Mouse (Mus musculus) heart, adult 9 months (tissue): ENCODE measurements around the gene Acadl.
A peak's percentile ranks its signal among the peaks of the same experiment; 100 is the strongest.

Experiments used
- DNase-seq, 2 experiments: peaks; one replicate each; pipeline ENCODE4 v3.0.0; 2022; ENCODE audit warnings: low spot score in 2 of 2

Acadl gene

DNA sequence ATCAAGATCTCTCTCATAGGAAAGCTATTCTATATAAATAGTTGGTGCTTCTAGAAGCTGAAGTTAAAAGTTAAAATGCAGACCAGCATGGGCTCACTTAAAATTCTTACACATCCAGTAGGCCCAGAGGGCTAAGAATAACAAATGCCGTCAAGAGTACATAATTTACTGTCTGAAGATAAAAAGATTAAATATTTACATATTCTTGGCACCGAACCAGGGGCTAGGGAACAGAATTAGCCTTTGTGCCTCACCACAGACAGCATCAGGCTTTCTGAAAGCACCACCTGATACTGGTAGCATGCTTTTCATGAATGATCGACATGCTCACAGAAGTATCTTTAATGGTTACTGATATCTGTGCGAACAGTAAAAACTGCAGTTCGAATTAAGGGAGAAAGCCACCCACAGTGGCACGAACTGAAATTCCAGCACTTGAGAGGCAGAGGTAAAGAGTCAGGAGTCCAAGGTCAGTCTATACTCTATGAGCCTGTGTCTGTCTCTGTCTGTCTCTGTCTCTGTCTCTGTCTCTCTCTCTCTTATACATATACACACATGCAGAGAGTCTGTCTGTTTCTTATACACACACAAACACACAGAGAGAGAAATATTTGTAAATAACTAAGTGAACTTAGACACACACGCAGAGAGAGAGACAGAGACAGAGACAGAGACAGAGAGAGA is 23.2 kb downstream of the Acadl start:
- DNase-seq = no peak

DNA sequence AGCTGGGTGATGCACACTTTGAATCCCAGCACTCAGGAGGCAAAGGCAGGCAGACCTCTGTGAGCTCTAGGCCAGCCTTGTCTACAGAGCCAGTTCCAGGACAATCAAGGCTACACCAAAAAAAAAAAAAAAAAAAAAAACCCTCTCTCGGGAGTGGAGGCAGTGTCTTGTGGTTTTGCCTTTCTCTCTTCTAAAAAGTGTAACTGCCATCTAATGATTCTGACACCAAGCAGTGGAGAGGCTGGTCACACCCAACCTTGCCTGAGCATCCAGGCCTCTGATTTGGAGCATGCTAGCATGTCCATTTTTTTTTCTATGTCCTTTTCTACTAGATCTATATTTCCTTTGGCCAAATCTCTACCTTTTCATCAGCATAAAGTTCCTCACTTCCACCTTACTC is 23.9 kb downstream of the Acadl start:
- no peak for DNase-seq

DNA sequence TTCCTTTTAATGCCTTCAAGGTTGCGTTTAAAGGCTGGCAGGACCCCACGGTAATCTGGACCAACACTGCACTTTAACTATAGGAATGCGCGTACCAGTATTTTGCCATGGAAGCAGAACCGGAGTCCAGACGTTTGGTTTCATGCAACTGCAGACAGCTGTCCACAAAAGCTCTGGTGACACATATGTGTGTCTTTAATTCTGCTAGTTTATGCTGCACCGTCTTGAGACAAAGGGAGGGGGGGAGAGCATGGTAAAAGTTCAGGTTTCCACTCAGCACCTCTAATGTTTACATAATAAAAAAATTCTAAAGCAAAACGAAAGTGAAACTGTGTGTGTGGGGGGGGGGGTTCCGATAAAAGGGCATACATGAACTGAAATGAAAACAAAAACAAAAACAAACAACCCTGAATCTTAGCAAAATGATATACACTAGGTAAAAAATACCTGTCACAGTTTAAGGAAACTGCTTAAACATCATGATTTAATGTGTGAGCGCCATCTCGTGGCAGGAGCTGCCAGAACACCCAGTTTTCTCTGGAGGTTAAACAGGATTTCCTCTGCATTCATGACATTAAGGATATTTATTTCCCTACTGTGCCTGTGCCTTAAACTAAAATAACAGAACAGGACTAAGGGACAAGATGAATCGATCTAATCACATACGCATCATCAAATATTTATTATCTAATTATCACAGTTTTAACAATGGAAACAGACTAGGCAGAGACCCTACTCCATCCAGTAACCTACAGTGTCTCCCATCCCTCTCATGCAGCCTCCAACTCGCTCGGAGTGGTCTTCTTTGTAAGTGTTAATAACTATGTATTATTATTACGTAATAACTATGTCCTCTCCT is 24.7 kb downstream of the Acadl start:
- DNase-seq = peak; percentile 29 to 58

DNA sequence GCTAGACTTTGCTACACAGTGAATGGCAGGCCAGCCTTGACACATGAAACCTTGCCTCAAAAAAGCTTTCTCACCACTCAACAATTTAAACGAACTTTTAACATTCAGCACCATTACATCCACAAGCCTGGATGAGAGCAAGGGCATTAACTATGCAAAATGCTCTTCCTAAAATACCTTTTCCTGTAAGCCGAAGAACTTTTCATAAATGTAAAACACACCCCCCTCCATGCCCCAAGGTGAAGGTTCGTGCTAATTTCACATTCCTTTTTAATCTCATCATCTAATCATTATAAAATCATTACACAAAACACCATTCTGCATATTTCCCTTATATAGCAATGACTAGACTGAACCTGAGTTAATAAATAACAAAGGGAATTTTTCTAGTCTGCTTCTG is 25.9 kb downstream of the Acadl start:
- no peak for DNase-seq

DNA sequence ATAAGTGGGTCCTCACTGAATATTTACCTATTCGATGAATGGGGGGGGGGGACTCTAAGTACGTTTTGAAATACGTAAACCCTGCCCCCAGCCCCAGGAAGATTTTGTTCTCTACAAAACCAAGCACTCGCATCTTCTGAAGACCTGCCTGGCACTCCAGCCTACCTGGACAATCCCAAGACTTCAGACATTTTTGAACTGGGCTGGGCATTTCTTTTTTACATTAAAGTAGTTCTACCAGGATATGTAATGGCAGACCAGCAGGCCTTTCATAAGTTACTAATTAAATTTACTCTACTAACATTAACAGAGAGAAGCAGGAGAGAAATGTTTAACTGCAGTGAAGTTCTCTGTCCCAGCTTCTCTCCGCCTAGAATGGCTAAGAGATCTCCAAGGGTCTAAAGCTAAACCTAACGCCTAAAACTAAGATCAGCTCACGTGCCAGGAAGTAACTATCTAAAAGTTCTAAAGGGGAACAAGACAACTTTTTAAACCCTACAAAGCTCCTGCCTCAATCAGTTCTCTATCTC is 30.4 kb downstream of the Acadl start:
- no peak for DNase-seq

DNA sequence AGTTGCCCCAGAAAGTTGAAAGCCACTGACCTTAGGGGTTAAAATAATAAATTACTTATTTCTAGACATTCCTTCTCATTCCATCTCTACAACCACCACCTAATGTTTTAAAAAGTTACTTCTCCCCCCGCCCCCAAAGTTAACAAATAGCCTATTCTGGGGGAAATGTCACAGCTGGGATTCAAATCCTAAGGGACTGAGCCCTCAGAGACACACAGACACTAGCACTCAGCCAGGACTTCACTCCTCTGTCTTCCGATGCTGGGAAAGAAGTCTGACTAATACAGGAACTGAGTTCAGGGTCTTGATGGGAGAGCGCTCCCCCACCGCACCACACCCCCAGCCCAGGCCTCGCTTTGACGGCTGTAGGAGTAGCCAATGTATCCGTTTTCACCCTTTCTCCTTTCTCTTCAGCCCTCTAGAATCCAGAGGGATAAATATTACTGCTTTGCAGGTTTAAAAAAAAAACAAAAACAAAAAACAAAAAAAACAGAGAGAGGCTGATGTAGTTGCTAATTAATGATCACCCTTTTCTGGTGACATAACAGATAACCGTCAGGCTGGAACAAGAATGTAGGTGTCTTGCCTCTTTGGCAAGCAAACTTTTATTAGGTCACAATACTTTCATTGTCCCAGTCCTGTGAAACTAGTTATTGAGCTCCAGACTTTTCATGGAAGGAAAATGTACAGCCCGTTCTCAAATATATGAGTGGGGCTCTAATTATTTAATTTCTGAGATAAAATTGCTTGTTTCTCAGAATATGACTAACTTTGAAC is 31.1 kb downstream of the Acadl start:
- DNase-seq = no peak

DNA sequence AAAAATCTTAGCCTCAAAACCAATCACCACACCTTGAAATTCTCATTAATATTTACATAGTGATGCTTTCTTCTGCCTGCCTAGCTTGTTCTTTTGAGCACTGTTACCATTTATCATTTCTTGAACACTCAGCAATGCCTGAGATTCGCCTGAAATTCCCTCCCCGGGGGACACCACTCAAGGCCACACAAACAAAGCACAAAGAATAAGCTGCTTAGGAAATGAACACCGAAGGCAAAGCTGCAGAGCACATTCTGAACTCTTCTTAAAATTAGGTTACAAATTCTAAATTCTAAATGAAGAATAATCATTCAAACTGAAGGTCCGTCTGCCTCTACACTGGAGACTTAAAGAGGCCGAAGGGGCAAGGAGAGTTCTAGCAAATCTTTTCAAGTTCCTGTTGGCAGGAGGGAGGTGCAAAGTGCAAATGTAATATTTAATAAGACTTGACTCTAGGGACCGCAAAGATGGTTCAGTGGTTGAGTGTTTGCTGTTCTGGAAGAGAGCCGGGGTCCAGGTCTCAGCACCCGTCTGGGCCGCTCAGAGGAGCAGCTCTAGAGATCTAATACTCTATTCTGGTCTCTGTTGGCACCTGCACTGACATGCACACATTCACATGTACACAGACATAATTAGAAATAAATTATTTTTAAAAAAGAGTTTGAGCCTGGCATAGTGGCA is 33.5 kb downstream of the Acadl start:
- no peak for DNase-seq

DNA sequence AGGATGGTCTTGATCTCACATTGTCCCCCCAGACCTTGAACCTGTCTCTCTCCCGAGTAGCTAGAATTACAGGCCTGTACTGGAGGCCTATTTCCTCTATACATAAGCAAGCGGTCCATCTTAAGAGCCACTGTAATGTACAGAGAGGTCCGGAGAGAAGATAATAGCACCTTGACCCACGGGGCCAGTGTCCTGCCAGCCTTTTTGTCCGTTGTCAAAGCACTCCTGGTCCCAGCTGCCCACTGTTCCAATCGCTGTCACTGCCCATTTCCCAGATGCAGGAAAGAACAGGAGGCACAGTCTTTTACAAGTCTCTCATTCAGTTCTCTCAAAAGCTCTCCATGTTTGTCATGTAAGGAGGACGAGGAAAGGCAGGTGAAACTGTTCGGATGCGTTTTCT is 41.1 kb downstream of the Acadl start:
- no peak for DNase-seq

DNA sequence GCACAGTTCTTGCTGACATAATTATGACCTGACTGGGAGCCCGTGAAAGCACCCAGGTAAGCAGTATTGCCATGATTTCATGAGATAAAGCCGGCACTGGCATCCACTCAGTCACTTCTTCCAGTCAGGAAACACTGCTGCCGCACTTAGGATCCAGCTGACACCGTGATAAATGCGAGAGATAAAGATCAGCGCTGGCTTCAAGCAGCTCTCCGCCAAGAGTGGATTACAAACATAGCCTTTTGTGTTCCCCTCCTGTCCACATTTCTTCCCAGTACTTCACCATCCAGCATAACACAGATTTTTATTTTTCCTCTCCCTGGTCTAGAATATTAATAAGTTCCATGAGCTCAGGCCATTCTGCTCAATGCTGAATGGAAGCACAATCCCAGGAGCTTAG is 42.8 kb downstream of the Acadl start:
- no peak for DNase-seq

DNA sequence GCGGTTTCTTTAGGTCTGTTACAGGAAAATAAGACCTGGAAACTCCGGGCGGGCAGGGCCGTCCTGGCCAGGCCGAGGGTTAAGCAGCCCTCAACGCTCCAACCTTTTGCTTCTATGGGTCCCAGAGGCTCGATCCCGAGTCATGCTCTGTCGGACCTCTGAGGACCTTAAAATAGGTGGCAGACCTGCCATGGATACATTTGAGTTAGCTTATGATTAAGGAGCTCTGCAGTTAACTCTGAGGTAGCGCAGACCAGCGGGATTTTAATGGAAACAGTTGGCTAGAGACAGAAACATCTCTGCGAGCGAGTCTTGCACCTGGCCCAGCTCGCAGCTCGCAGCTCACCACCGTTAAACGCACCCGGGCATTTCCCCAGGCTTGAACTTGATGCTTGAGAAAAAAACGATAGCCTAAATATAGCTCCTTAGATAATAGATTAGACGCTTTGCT is 45.2 kb downstream of the Acadl start:
- DNase-seq = no peak

DNA sequence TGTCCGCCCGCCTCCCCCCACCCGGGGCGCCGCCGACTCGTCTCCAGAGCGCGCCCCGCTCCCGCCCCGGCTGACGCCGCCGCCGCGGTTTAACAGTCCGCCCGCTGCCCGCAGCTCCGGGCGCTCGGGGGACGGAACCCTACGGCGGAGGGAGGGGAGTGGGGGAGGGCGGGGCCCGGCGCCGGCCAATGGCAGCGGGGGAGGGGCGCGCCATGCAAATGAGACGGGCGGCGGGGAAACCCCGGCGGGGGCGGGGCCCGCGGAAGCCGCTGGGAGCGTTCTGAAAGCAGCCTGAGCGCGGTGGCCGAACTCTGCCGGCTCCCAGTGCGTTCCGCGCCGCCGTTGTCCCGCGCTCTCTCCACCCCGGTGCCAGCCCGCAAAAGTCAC is 45.6 kb downstream of the Acadl start, which contains the start of gene Kansl1l:
Gene Kansl1l, minus strand, starts transcription at position 110 of the 387 bp plus-strand sequence.
- DNase-seq = peak; percentile 91 to 93

DNA sequence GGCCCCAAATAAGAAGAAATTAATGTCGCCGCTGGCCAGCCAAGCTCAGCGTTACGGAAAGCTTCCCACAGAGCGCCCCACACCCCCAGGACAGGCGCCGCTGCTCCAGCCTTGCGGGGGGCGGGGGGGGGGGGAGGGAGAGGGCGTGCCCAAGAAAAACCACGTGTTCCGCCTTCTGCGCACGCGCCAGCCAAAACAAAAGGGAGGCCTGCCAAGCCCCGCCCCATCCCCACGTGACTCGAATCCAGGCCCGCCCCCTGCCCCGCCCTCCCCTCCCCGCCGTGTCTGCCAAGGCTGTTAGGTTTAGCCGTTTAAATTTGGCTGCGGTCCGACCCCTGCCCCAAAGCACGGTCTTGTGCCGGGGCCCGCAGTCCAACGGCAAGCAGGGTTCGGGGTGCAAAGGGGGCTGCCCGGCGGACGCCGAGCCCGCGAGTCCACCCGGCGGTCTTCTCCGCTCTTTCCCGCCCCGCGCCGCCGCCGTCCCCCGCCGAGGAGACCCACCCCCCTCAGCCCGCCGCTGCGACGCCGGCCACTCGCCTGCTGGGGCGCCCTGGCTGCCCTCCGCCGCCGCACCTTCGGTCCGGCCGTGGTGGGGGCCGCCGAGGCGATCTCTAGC is 46.1 kb downstream of the Acadl start:
- DNase-seq = peak; percentile 88 to 89

DNA sequence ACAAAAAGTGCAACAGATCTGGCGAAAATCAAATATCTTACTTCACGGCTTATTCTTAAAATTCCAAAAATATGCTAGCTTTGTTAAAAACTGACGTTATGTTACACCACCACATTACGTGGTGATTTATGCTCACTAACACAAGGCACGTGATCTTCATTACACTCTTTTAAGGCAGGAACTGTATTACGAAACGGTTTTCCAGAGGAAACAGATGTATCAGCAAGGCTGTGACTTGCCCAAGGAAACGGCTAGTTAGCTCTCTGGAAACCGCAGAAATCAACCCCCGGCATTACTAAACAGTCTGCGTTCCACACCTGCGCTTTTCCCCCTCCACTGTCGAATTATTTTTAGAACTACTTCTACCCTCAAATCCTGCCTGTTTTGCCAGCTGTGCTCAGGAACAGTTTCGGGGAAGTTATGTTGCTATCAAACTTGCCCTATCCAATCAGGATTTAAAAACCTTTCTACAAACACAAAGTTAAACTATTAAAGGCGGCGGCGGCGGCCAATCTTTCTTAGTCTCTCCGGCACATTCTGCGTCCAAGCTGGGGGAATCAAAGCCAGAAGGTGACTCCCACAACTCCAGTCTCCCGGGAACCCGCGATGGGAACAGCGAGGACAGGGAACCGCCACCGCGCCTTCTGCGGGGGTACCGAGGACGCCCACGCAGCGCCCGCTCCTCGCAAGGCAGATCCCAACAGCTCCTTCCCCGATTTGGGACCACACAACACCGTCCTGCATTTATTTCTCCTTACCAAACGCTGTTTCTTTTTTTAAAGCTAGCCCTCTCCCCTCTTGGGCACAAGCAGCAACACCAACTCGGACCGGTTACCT is 46.9 kb downstream of the Acadl start:
- peak; percentile 82 to 86 for DNase-seq

DNA sequence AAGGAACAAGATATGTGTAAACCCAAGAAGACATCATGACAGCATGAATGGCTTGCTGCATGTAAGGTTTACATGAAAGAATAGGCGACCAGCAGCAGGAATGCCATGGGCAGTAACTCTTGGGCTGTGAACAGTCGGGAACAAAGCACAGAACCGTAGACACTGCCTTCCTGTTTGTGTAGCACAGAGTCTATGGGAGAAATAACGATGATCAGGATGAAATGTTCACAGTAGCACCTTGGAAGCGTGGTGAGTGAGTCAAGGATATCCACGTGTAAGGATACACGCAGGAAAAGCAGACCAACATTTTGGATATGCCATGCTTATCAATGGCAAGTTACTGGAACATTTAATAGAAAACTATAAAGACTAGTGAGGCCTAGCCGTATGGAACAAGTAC is 48.3 kb downstream of the Acadl start:
- DNase-seq = peak in 1 of 2 experiments; percentile 8

DNA sequence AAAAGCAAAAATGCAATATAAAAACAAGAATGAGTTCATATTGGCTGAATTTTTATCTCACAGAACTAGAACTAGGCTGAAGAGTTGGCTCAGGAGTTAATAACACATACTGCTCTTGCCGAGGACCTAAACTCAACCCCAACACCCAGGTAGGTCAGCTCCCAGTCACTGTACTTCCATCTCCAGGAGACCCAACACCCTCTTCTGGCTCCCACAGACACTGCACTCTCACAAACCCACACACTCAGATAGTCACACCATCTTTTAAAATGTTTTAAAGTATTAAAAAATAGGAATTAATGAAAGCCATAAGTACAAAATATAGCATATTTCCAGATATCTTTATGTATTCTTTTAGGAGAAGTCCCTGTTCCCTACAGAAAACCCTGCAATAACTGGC is 49.9 kb downstream of the Acadl start:
- DNase-seq = no peak

DNA sequence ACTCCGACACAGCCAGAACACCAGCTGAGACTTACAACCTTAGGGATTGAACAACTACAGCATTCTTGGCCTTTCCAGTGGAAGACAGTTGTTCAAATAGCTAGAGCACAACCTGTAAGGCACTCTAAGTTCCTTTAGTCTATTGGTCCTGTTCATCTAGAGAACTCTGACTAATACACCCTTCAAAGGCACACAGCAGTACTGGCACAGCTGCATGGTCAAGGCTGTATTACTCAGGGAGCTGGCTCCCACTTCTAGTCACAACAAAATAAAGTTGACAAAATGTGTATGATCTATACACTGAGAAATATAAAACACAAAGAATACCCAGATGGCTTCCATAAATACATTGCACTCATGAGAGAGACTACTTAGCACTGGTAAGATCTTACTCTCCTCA is 56.3 kb downstream of the Acadl start:
- no peak for DNase-seq

DNA sequence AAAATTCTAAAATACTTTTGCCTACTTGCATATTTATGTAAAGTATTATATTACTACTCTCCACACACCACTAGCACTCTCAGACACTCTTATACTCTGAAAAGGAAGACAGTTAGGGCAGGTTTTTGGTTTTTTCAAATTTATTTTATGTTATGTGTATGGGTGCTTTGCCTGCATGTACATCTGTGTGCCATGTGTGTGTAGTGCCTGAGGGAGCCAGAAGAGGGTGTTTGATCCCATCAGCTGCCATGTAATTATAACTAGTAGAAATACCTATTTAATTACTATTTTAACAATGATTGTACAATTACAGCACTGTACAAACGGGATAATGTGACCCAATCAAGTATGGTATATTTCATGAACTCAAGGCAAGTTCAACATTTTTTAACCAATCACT is 57.7 kb downstream of the Acadl start:
- DNase-seq = no peak

DNA sequence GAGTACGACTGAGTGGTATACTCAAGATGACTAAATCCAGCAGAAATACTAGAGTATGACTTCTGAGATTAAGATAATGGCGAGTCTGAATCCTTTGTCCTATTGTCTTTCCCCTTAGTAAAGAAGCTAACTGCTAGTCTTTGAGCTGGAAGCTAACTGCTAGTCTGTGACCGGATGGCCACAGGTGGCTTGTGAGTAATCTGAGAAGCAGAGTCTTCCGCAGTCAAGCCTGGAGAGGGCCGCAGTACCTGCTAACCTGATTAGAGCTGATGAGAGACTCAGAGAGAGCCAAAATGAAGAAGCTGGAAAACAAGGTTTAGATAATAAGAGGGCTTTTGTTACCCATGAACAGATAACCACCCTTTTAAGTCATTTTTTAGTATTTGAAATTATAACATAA is 58.4 kb downstream of the Acadl start:
- no peak for DNase-seq

DNA sequence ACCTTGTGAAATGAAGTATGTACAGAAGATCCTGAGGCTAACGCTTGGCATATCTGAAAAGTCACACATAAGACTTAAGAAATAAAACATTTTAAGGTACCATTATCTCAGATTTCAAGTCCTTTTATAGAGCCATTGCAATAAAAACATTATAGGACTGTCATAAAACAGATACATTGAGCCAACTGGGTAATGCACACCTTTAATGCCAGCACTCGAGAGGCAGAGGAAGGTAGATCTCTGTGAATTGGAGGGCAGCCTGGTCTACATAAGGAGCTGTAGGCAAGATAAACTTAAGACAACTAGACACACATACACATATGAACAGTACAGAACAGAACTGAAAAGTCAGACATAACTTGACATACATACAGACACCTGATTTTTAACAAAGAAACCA is 65.1 kb downstream of the Acadl start:
- no peak for DNase-seq

DNA sequence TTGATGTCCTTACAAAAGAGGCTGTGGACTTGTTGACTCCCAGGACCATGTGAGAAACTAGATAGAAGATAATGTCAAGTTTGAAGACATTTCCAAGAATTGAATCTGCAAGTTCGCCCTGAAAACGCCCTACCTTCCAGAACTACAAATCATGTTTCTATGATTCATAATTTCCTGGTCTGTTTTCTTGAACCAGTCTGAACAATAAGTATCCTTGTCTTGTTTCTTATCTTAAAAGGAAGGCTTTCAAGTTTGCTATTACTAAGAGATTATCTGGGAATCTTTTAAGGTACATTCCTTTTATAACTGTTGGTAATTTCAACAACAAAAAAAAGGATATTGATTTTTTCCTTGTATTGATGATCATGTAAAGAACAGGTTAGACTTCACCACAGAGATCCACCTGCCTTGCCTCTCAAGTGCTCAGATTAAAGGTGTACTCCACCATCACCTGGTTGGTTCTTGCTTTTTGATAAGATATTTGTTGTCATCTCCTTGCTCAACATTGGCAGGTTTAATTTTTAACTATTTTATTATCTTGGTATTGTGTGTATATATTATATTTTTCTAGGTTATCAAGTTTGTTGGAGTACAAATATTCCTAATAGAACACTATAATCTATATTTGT is 70.1 kb downstream of the Acadl start:
- no peak for DNase-seq
